9 mouse cellular contexts compared by ENCODE assay signal in the genomic region with DNA sequence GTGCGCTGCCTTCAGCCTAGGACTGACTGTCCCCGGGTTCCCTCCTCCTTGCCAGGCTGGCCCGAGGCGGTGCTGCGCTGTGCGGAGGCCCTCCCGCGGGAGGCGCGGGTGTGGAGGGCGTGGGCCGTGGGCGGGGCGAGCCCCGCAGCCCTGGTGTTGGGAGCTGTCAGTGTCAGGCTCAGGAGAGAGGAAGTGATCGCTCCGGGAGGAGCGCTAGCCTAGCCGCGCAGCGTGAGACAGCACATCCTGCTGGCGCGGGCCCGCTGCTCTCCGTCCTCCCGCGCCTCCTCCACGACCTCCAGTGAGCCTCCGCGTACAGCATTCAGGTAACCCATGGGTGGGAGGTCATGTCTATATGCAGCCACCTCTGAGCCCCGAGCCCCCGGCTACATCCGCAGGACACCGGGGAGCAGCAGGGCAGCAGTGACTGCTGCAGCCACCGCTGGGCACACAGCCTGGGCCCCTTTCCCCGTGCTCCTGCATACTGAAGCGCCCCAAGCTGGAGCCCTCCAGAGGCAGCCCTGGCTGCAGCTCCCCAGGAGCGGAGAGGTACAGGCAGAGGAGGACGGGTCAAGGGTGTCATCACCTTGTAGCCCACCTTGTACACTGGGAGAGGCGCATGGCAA. TPM values are rescaled to one million over a fixed set of nuclear protein-coding genes. Genes with fewer than 3 reads are reported as not detected.
A peak's percentile ranks its signal among the peaks of the same experiment; 100 is the strongest.
DNase-seq lines count a peak whose midpoint lies in the region; ATAC-seq lines count a peak whose summit lies in the region.
"Had no signal": no experiment of that assay in that cellular context is flagged by ENCODE, and none has a peak within 500 bp of the region (broad histone marks: within the 10 kb centered on the region; RNA-seq: fewer than 3 reads in every experiment).

Dync1i1 (plus strand) TSS at position 29 of the 626 bp plus-strand sequence.

- under 1% methylated on average over 40 of the region's 40 CpGs for WGBS in intestine, embryonic 15.5 days
- WGBS in midbrain, embryonic 13.5 days: 2% methylated on average over 40 of the region's 40 CpGs
- under 1% methylated on average over 40 of the region's 40 CpGs for WGBS in stomach, embryonic 15.5 days

- H3K9ac ChIP-seq in intestine, embryonic 15.5 days: peak within 1 kb of the TSS; percentile 36; the same call in 1 of the 2 replicates
- peak within 1 kb of the TSS; percentile 67 for H3K9ac ChIP-seq in midbrain, embryonic 13.5 days (replicated peaks)
- H3K9ac ChIP-seq in stomach, embryonic 15.5 days: peak within 1 kb of the TSS; percentile 19; the same call in 1 of the 2 replicates

- peak within 1 kb of the TSS; percentile 87 for H3K4me2 ChIP-seq in intestine, embryonic 15.5 days (replicated peaks)
- peak within 1 kb of the TSS; percentile 88 for H3K4me2 ChIP-seq in midbrain, embryonic 13.5 days (replicated peaks)
- peak within 1 kb of the TSS; percentile 79 for H3K4me2 ChIP-seq in stomach, embryonic 15.5 days

- peaks cover 9% of the 10 kb centered on the region; the same call in 1 of the 2 replicates for H3K4me1 ChIP-seq in intestine, embryonic 15.5 days (replicated peaks)
- H3K4me1 ChIP-seq in midbrain, embryonic 13.5 days (replicated peaks): peaks cover 11% of the 10 kb centered on the region
- peaks cover 11% of the 10 kb centered on the region; the same call in 1 of the 2 replicates for H3K4me1 ChIP-seq in stomach, embryonic 15.5 days

- no peak within 1 kb of the TSS for H3K27ac ChIP-seq in intestine, embryonic 15.5 days
- H3K27ac ChIP-seq in midbrain, embryonic 13.5 days: no peak within 1 kb of the TSS
- H3K27ac ChIP-seq in stomach, embryonic 15.5 days: no peak within 1 kb of the TSS

- no peaks in the 10 kb centered on the region for H3K36me3 ChIP-seq in intestine, embryonic 15.5 days
- no peaks in the 10 kb centered on the region for H3K36me3 ChIP-seq in midbrain, embryonic 13.5 days
- H3K36me3 ChIP-seq in stomach, embryonic 15.5 days: no peaks in the 10 kb centered on the region

- no peaks in the 10 kb centered on the region for H3K9me3 ChIP-seq in intestine, embryonic 15.5 days
- H3K9me3 ChIP-seq in midbrain, embryonic 13.5 days: no peaks in the 10 kb centered on the region
- H3K9me3 ChIP-seq in stomach, embryonic 15.5 days: no peaks in the 10 kb centered on the region

- intact Hi-C loops in gastrocnemius, postnatal 36 days (cut with DNase I): no loop called here
- intact Hi-C loops in left cerebral cortex, postnatal 4 days (cut with DNase I): no loop called here

- peak; percentile 88 for ATAC-seq in intestine, embryonic 15.5 days
- peak; percentile 96 for ATAC-seq in midbrain, embryonic 13.5 days
- peak; percentile 81; the same call in 1 of the 2 replicates for ATAC-seq in stomach, embryonic 15.5 days (ENCODE audit: insufficient read depth, low FRiP score, low read depth)

- peak; percentile 3 for DNase-seq in gastrocnemius, adult 18-20 months (ENCODE audit: low spot score)
- no peak for DNase-seq in gastrocnemius, adult 8-10 months (ENCODE audit: low spot score in 2 of 2)
- DNase-seq in embryo, embryonic 10.5 days (ENCODE audit: low spot score): peak; percentile 60
- peak; percentile 6 to 21 for DNase-seq in gastrocnemius, postnatal 36 days
- DNase-seq in left cerebral cortex, postnatal 4 days: peak; percentile 34

- peak within 1 kb of the TSS; percentile 46 for H3K4me3 ChIP-seq in intestine, embryonic 15.5 days (replicated peaks)
- H3K4me3 ChIP-seq in midbrain, embryonic 13.5 days (replicated peaks): peak within 1 kb of the TSS; percentile 57
- H3K4me3 ChIP-seq in stomach, embryonic 15.5 days (replicated peaks): peak within 1 kb of the TSS; percentile 44

- peaks cover 6% of the 10 kb centered on the region for H3K27me3 ChIP-seq in intestine, embryonic 15.5 days (replicated peaks)
- peaks cover 15% of the 10 kb centered on the region; the same call in 1 of the 2 replicates for H3K27me3 ChIP-seq in midbrain, embryonic 13.5 days
- peaks cover 10% of the 10 kb centered on the region; the same call in 1 of the 2 replicates for H3K27me3 ChIP-seq in stomach, embryonic 15.5 days (replicated peaks)

RNA-seq across cellular contexts. Expression of gene Dync1i1, which starts in this region (rescaled TPM):
- total RNA-seq in gastrocnemius, adult 18-20 months (2021): under 1 TPM; 0.14 to 0.21 TPM
- under 1 TPM; 0.13 to 0.86 (median 0.30) TPM for total RNA-seq in gastrocnemius, adult 8-10 months (2022)
- under 1 TPM; 0.30 to 0.41 TPM for total RNA-seq in gastrocnemius, postnatal 36 days (2021)
- 0.49 and 0.54 TPM in 2 replicates for polyA plus RNA-seq in intestine, embryonic 15.5 days (2015; fragmentation: Nextera tagmentation; extraction: Ambion mirVana)
- total RNA-seq in left cerebral cortex, postnatal 4 days (2021): 100 to 1,000 TPM; 188 to 197 TPM
- 6.3 and 7.0 TPM in 2 replicates for polyA plus RNA-seq in midbrain, embryonic 13.5 days (2015; fragmentation: Nextera tagmentation; extraction: Ambion mirVana)
- 0.66 and 1.2 TPM in 2 replicates for polyA plus RNA-seq in stomach, embryonic 15.5 days (2015; fragmentation: Nextera tagmentation; extraction: Ambion mirVana)
- total RNA-seq: liver, adult 2 months had no signal
- polyA plus RNA-seq: liver, adult 2 months had no signal

Comparison
In these comparisons a context has a peak if more than half of its experiments do, and no peak if none do; other contexts are left out.
1. RNA of gene Dync1i1 (total RNA-seq): 188 to 197 TPM in left cerebral cortex, postnatal 4 days; 0.30 to 0.41 TPM in gastrocnemius, postnatal 36 days, 0.13 to 0.86 TPM in gastrocnemius, adult 8-10 months and 0.14 to 0.21 TPM in gastrocnemius, adult 18-20 months; every median in the first group is over 100 times any median in the second.
2. Peak in DNase-seq in gastrocnemius, adult 18-20 months; RNA of the gene not detected or under 1 TPM.
3. Peak in DNase-seq in gastrocnemius, postnatal 36 days; RNA of the gene not detected or under 1 TPM.
4. Peak in ATAC-seq, H3K4me3 ChIP-seq, H3K9ac ChIP-seq and H3K4me2 ChIP-seq in intestine, embryonic 15.5 days; RNA of the gene not detected or under 1 TPM.
5. DNase-seq: peak in embryo, embryonic 10.5 days (single experiment) and left cerebral cortex, postnatal 4 days (single experiment); none in gastrocnemius, adult 8-10 months (0 of 2).
6. Peak in every context shown above with its lines, with median percentiles within 50 percentile points of each other: ATAC-seq, H3K4me2 ChIP-seq, H3K4me3 ChIP-seq and H3K9ac ChIP-seq.